Mouse (Mus musculus): Measurements from ENCODE around the gene Pdcd6ip. TPM values are rescaled to one million over a fixed set of nuclear protein-coding genes. Genes with fewer than 3 reads are reported as not detected.
"Not testable (repeated sequence)": the region's sequence is repeated elsewhere in the genome, so short reads cannot be mapped to it uniquely, and the experiment has no call there.

Gene Pdcd6ip
- total RNA-seq, 2 experiments from 2014 or later, result 66.6 to 68.6 TPM

- intact Hi-C loops (cut with DNase I), result loop anchor here (5.0 kb wide), 1 partner anchor 34 kb away; the partner anchor contains the start of gene Clasp2
- no peak for DNase-seq
These were observed 562 bp upstream of the Pdcd6ip start for GRCm38 (mm10) chr9:113708361-113709280.

- DNase-seq, result no peak
- intact Hi-C loops (cut with DNase I), result loop anchor here (5.0 kb wide), 1 partner anchor 35 kb away; the partner anchor contains the start of gene Clasp2
These were observed 1.2 kb downstream of the Pdcd6ip start for GRCm38 (mm10) chr9:113706841-113707240.

- no peak for DNase-seq
- intact Hi-C loops (cut with DNase I), result loop anchor here (5.0 kb wide), 1 partner anchor 36 kb away; the partner anchor contains the start of gene Clasp2
These were observed 2.0 kb downstream of the Pdcd6ip start for GRCm38 (mm10) chr9:113706108-113706507.

DNA sequence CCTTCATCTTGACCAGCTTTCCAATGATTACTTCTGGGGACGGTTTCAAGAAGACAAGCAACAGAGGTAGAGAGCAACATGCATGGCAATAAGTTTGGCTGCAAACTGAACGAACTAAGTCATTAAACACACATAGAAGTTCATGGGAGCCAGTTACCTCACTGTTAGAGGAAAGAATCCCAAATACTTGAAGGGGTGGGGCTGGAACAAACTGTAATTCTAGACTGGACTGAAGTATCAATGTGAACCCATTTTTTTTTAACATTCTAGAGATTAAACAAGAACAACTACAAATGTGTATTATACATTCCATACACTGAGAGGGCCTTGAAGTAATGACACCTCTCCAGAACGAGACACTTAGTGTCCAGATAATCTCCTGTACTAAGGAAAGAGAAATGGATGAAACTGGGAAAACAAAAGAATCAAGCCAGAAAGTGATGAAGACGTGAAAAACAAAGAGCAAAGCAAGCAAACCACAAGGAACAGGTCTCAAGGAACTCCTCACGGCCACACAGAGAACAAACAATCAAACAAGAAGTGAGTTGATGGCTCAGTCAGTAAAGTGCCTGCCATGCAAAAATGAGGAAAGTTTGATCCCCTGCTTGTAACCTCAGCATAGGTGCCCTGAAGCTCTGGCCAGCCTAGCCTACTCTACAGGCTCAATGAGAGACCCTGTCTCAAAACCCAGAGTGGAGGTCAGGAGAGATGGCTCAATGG, 6.5 kb downstream of the Pdcd6ip start:
- intact Hi-C loops (cut with DNase I), result no loop called here
- DNase-seq, result no peak

DNA sequence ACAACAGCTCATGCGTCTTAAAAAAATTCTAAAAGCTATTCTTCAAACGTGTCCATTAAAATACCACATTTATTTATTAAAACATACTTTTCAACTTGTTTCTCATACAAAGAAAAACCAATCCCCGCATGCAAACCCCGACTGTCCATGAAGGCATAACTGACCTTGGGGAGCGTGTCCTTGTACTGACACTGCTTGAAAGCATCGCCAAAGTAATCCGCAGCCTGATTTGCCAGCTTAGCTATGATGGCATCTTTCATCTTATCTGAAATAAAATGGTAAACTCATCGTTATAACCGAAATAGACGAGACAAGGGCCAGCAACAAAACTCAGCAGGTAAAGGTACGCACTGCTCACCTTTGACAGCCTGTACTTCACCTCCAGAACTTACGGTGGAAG, 20.6 kb downstream of the Pdcd6ip start:
- DNase-seq, result no peak
- intact Hi-C loops (cut with DNase I), result no loop called here

DNA sequence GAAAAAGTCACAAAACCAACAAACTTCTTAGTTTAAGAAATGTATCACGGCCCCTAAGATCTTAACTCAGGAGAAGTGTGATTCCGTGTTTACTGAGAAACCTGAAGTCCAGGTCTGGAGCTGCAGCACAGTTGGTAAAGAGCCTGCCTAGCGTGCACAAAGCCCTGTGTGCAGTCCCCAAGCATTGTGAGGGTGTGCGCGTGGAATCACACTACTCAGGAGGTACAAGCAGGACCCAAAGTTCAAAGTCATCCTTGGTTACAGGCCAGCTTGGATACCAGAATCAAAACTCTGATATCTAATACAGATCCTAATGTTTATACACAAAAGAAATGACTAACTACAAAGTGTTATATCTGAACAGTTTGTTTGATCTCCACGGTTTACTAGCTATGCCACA, 34.3 kb downstream of the Pdcd6ip start:
- intact Hi-C loops (cut with DNase I), result no loop called here
- no peak for DNase-seq

DNA sequence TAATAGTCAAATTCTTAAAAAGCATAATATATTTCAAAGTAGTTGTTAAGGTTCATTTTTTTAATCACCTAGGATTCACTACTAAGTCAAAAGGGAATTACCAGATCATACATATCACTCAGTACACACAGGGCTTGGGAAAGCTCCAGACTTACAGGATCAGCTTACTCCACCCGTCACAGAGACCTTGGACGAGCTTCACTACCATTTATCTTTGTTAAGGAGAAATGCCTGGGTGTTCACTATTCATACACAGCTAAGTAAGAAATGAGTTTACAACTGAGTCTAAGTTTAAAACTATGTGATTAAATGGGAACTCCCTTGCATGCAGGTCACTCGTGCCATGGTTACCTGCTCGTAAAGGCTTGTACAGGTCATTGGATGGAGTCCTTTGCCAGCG, 35.7 kb downstream of the Pdcd6ip start:
- DNase-seq, result no peak
- intact Hi-C loops (cut with DNase I), result no loop called here

GRCm38 (mm10) chr9:113670857-113671106, 37.3 kb downstream of the Pdcd6ip start:
- no peak for DNase-seq
- intact Hi-C loops (cut with DNase I), result no loop called here

DNA sequence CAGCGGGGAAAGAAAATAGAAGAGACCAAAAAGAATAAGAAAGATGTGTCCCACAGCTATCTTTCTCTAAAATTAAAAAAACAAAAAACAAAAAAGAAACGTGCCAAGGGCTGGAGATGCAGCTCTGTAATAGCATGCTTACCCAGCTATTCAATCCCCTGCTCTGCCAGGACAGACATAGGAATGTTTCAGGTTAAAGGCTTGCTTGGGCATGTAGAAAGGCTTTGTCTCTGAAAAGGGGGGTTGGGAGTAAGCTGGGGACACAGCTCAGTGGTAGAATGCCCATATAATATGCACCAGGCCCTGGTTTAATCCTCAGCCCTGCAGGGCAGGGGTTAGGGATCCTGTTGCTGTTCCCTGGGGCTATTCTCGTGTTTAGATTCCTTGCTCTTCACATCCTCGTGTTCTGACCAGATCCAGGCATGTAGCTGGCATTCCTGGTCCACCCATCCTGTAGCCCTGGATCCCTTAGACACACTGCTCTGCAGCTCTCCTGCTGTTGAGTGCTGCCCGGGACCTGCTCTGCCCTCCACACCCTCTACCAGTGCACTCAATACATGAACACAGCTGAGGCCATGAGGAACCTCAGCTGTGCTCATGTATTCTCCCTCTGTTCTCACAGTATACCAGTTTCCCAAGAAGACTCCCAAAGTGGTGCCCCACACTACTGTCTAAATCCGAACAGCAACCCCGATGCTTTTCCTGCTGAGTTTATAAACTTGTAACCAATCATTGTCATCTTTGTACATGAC, 37.8 kb downstream of the Pdcd6ip start:
- DNase-seq, result no peak
- intact Hi-C loops (cut with DNase I), result no loop called here

- no peak for DNase-seq
- intact Hi-C loops (cut with DNase I), result no loop called here
These were observed 44.6 kb downstream of the Pdcd6ip start for GRCm38 (mm10) chr9:113663476-113663875.

DNA sequence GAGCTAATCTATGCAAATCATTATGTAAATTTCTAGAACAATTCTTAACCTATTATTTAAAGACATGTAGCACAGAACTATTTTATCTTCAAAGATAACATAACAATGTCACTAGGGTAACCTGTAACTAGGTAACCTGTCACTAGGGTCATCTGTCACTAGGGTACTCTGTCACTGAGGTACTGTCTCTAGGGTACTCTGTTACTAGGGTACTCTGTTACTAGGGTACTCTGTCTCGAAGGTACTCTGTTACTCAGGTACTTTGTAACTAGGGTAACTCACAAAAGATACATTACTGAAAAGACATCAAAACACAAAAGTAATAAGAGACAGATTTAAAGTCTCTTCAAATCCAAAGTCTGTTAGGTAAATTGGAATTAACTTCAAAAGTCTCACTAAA, 50.2 kb downstream of the Pdcd6ip start:
- no peak for DNase-seq
- intact Hi-C loops (cut with DNase I), result no loop called here

DNA sequence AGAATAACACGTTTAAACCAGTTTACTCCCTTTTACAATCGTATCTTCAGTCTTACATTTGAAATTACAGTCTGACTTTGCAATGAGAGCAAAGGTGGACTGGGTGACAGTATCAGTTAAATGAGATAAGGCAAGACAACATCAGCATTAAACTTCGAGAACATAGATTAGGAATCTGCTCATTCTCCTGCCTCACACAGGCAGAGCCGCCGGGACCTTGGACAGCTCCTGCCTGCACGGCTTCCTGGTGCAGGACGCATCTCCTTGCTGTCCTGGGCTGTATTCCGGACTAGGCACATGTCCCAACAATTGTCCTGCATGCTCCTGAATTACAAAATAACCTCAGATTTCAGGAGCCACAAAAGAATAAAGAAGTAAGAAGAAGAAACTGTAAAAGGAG, 54.5 kb downstream of the Pdcd6ip start:
- DNase-seq, result peak in 1 of 2 experiments; percentile 9
- intact Hi-C loops (cut with DNase I), result no loop called here

- DNase-seq, result no peak
- intact Hi-C loops (cut with DNase I), result no loop called here
These were observed 57.3 kb downstream of the Pdcd6ip start for GRCm38 (mm10) chr9:113650787-113651186.

GRCm38 (mm10) chr9:113649211-113649610, 58.8 kb downstream of the Pdcd6ip start:
- intact Hi-C loops (cut with DNase I); DNase-seq: not testable (repeated sequence)

DNA sequence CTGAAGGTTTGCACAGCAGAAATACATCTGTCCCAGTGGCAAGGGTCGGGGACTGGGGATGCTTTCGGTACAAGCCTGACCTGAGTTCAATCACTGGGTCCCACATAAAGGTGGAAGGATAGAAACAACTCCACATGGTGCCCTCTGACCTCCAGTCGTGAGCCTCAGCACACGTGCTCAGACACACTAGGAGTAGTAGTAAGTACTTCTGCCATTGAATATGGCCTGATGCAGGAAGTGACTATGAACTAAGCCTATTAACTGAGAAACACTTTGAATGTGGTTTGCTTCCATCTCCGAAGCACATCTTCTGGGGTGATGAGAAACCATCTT, 62.3 kb downstream of the Pdcd6ip start:
- no peak for DNase-seq
- intact Hi-C loops (cut with DNase I), result no loop called here

DNA sequence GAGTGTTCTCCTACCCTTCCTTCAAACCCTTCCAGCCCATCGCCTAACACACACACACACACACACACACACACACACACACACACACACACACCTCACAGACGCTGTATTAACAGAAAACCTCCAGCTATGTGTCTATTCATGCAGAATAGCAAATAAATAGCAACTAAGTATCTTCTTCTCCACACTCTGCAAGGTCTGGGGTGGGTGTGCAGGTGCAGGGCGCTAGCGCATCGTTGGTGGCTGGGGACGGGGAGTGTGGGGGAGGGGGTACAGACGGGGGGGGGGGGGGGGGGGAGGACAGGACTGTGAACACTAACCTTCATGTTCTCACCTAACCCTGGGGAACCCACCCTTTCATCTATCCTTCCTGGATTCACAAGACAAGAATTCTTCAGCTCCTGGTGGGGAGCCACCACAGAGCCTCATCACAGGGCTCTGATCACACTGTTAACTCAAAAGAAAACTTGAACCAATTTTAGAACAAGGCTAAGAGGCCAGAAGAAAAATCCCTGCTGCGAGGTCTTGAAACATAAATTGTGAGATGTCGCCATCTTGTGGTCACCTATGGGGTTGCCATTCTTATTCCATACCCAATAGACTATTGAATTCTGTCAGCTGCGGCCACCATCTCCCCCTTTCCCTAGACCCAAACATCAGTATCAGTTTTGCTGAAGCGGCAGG, 62.8 kb downstream of the Pdcd6ip start:
- peak; percentile 46 to 73 for DNase-seq
- intact Hi-C loops (cut with DNase I), result no loop called here

DNA sequence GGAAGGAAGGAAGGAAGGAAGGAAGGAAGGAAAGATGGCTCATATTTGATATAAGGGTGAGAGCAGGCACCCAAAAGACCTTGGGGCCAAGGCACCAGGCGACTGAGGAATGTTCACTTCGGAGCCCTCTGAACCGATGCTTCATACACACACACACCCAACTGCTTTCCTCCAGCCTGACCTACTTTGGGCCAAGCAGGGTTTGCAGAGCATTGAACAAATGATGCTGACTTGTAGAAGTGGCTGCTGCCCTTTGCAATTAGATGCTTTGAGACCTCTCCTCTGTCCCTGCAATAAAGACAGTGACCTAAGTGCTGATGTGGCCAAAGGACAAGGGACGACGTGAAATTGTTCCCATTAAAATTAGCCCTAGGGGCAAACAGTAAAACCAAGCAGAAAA, 63.4 kb downstream of the Pdcd6ip start:
- intact Hi-C loops (cut with DNase I), result no loop called here

GRCm38 (mm10) chr9:113644076-113644475, 64.0 kb downstream of the Pdcd6ip start:
- DNase-seq, result no peak
- intact Hi-C loops (cut with DNase I), result no loop called here

More for the DNA sequence above, 63.4 kb downstream of the Pdcd6ip start:
- DNase-seq, result no peak

- intact Hi-C loops (cut with DNase I), result no loop called here
- DNase-seq, result no peak
These were observed 64.4 kb downstream of the Pdcd6ip start for GRCm38 (mm10) chr9:113643669-113644068.

- DNase-seq, result no peak
- intact Hi-C loops (cut with DNase I), result loop anchor here (10.0 kb wide), 1 partner anchor 190 kb away; no protein-coding TSS in a partner anchor
These were observed 73.1 kb downstream of the Pdcd6ip start for GRCm38 (mm10) chr9:113634986-113635385.

Data from heart, postnatal 14 days (tissue).